Mouse (Mus musculus): ENCODE measurements at regions not wholly inside any gene's neighbourhood (a gene's known extent, or its start where the extent isn't known, plus 50 kb on each side); places are given as distances from the start of the nearest gene placed in this dataset.

- TF ChIP-seq CEBPB (IDR thresholded peaks at IDR 0.05; ENCODE audit: insufficient read depth, poor library complexity, severe bottlenecking) (no peak), POLR2AphosphoS2 (IDR thresholded peaks at IDR 0.05; ENCODE audit: insufficient read length, low read depth) (no peak), USF1 (IDR thresholded peaks at IDR 0.05; ENCODE audit: low read depth) (no peak), MYOD1 (IDR thresholded peaks at IDR 0.05; ENCODE audit: control insufficient read depth in 1 of 3, insufficient read length in 2 of 3, low read depth in 2 of 3) (no peak), E2F4 (IDR thresholded peaks at IDR 0.05; ENCODE audit: insufficient read depth) (no peak), POLR2A (IDR thresholded peaks at IDR 0.05; ENCODE audit: insufficient read length, low read depth) (no peak), REST (IDR thresholded peaks at IDR 0.05; ENCODE audit: insufficient read depth, insufficient read length) (no peak), TCF3 (IDR thresholded peaks at IDR 0.05; ENCODE audit: insufficient read length, low read depth) (no peak), MAX (IDR thresholded peaks at IDR 0.05; ENCODE audit: low read depth) (no peak), TCF12 (IDR thresholded peaks at IDR 0.05; ENCODE audit: insufficient read depth, poor library complexity, severe bottlenecking) (no peak), SRF (IDR thresholded peaks at IDR 0.05; ENCODE audit: control insufficient read depth, insufficient read length, low read depth) (no peak)
- Histone ChIP-seq H3K4me2 (ENCODE audit: low read depth) (no peak overlapping the region), H3K36me3 (ENCODE audit: control insufficient read depth, insufficient read depth) (no peaks in the 10 kb centered on the region), H3K79me2 (ENCODE audit: control insufficient read depth, insufficient read depth) (no peaks in the 10 kb centered on the region), H3K4me3 (no peak overlapping the region), H3K27me3 (ENCODE audit: control insufficient read depth, insufficient read depth, insufficient read length) (no peaks in the 10 kb centered on the region), H3ac (ENCODE audit: control insufficient read depth, insufficient read length) (no peak overlapping the region)
Measured at GRCm38 (mm10) chr10:120726369-120726768, 172.5 kb downstream of the Msrb3 start.

GRCm38 (mm10) chr10:120721956-120722532 is 176.9 kb downstream of the Msrb3 start:
- Histone ChIP-seq H3K36me3 (ENCODE audit: control insufficient read depth, insufficient read depth) (no peaks in the 10 kb centered on the region), H3K4me3 (no peak overlapping the region), H3ac (ENCODE audit: control insufficient read depth, insufficient read length) (no peak overlapping the region), H3K79me2 (ENCODE audit: control insufficient read depth, insufficient read depth) (no peaks in the 10 kb centered on the region), H3K27me3 (ENCODE audit: control insufficient read depth, insufficient read depth, insufficient read length) (no peaks in the 10 kb centered on the region), H3K4me2 (ENCODE audit: low read depth) (no peak overlapping the region)
- TF ChIP-seq USF1 (IDR thresholded peaks at IDR 0.05; ENCODE audit: low read depth): no peak
- no peak for TF ChIP-seq POLR2A (IDR thresholded peaks at IDR 0.05; ENCODE audit: insufficient read length, low read depth)

GRCm38 (mm10) chr10:120720981-120721380 is 177.9 kb downstream of the Msrb3 start:
- Histone ChIP-seq H3K4me3 (no peak overlapping the region), H3K36me3 (ENCODE audit: control insufficient read depth, insufficient read depth) (no peaks in the 10 kb centered on the region), H3ac (ENCODE audit: control insufficient read depth, insufficient read length) (no peak overlapping the region), H3K79me2 (ENCODE audit: control insufficient read depth, insufficient read depth) (no peaks in the 10 kb centered on the region), H3K4me2 (ENCODE audit: low read depth) (no peak overlapping the region), H3K27me3 (ENCODE audit: control insufficient read depth, insufficient read depth, insufficient read length) (no peaks in the 10 kb centered on the region)
- TF ChIP-seq MAX (IDR thresholded peaks at IDR 0.05; ENCODE audit: low read depth): no peak
- TF ChIP-seq POLR2AphosphoS2 (IDR thresholded peaks at IDR 0.05; ENCODE audit: insufficient read length, low read depth): no peak
- no peak for TF ChIP-seq E2F4 (IDR thresholded peaks at IDR 0.05; ENCODE audit: insufficient read depth)
- TF ChIP-seq USF1 (IDR thresholded peaks at IDR 0.05; ENCODE audit: low read depth): no peak
- TF ChIP-seq SRF (IDR thresholded peaks at IDR 0.05; ENCODE audit: control insufficient read depth, insufficient read length, low read depth): no peak
- TF ChIP-seq TCF3 (IDR thresholded peaks at IDR 0.05; ENCODE audit: insufficient read length, low read depth): no peak
- no peak for TF ChIP-seq MYOG (IDR thresholded peaks at IDR 0.05; ENCODE audit: control insufficient read depth in 1 of 3, insufficient read depth in 1 of 3, insufficient read length in 2 of 3, low read depth in 2 of 3)
- TF ChIP-seq POLR2A (IDR thresholded peaks at IDR 0.05; ENCODE audit: insufficient read length, low read depth): no peak
- TF ChIP-seq MYOD1 (IDR thresholded peaks at IDR 0.05; ENCODE audit: control insufficient read depth in 1 of 3, insufficient read length in 2 of 3, low read depth in 2 of 3): no peak
- TF ChIP-seq CEBPB (IDR thresholded peaks at IDR 0.05; ENCODE audit: insufficient read depth, poor library complexity, severe bottlenecking): no peak
- TF ChIP-seq REST (IDR thresholded peaks at IDR 0.05; ENCODE audit: insufficient read depth, insufficient read length): no peak
- no peak for TF ChIP-seq TCF12 (IDR thresholded peaks at IDR 0.05; ENCODE audit: insufficient read depth, poor library complexity, severe bottlenecking)

- Histone ChIP-seq H3K4me3 (no peak overlapping the region), H3K36me3 (ENCODE audit: control insufficient read depth, insufficient read depth) (no peaks in the 10 kb centered on the region), H3K79me2 (ENCODE audit: control insufficient read depth, insufficient read depth) (no peaks in the 10 kb centered on the region), H3ac (ENCODE audit: control insufficient read depth, insufficient read length) (no peak overlapping the region), H3K4me2 (ENCODE audit: low read depth) (peak overlapping the region; percentile 54), H3K27me3 (ENCODE audit: control insufficient read depth, insufficient read depth, insufficient read length) (no peaks in the 10 kb centered on the region)
- TF ChIP-seq TCF12 (IDR thresholded peaks at IDR 0.05; ENCODE audit: insufficient read depth, poor library complexity, severe bottlenecking): no peak
- TF ChIP-seq USF1 (IDR thresholded peaks at IDR 0.05; ENCODE audit: low read depth): no peak
- TF ChIP-seq SRF (IDR thresholded peaks at IDR 0.05; ENCODE audit: control insufficient read depth, insufficient read length, low read depth): no peak
- TF ChIP-seq MAX (IDR thresholded peaks at IDR 0.05; ENCODE audit: low read depth): no peak
- no peak for TF ChIP-seq POLR2AphosphoS2 (IDR thresholded peaks at IDR 0.05; ENCODE audit: insufficient read length, low read depth)
- no peak for TF ChIP-seq E2F4 (IDR thresholded peaks at IDR 0.05; ENCODE audit: insufficient read depth)
- no peak for TF ChIP-seq MYOG (IDR thresholded peaks at IDR 0.05; ENCODE audit: control insufficient read depth in 1 of 3, insufficient read depth in 1 of 3, insufficient read length in 2 of 3, low read depth in 2 of 3)
- TF ChIP-seq TCF3 (IDR thresholded peaks at IDR 0.05; ENCODE audit: insufficient read length, low read depth): no peak
- TF ChIP-seq MYOD1 (IDR thresholded peaks at IDR 0.05; ENCODE audit: control insufficient read depth in 1 of 3, insufficient read length in 2 of 3, low read depth in 2 of 3): no peak
- TF ChIP-seq REST (IDR thresholded peaks at IDR 0.05; ENCODE audit: insufficient read depth, insufficient read length): no peak
- no peak for TF ChIP-seq POLR2A (IDR thresholded peaks at IDR 0.05; ENCODE audit: insufficient read length, low read depth)
- no peak for TF ChIP-seq CEBPB (IDR thresholded peaks at IDR 0.05; ENCODE audit: insufficient read depth, poor library complexity, severe bottlenecking)
Measured at GRCm38 (mm10) chr10:120720061-120720460, 178.8 kb downstream of the Msrb3 start.

- Histone ChIP-seq H3K27me3 (ENCODE audit: control insufficient read depth, insufficient read depth, insufficient read length) (no peaks in the 10 kb centered on the region), H3K36me3 (ENCODE audit: control insufficient read depth, insufficient read depth) (no peaks in the 10 kb centered on the region), H3K4me2 (ENCODE audit: low read depth) (peak overlapping the region; percentile 82), H3ac (ENCODE audit: control insufficient read depth, insufficient read length) (no peak overlapping the region), H3K4me3 (no peak overlapping the region), H3K79me2 (ENCODE audit: control insufficient read depth, insufficient read depth) (no peaks in the 10 kb centered on the region)
- TF ChIP-seq TCF12 (IDR thresholded peaks at IDR 0.05; ENCODE audit: insufficient read depth, poor library complexity, severe bottlenecking): no peak
- peak; percentile 94 for TF ChIP-seq SRF (IDR thresholded peaks at IDR 0.05; ENCODE audit: control insufficient read depth, insufficient read length, low read depth)
Measured at GRCm38 (mm10) chr10:120717159-120717567, 181.7 kb downstream of the Msrb3 start.
